9 mouse cellular contexts compared by ENCODE assay signal in the genomic region with DNA sequence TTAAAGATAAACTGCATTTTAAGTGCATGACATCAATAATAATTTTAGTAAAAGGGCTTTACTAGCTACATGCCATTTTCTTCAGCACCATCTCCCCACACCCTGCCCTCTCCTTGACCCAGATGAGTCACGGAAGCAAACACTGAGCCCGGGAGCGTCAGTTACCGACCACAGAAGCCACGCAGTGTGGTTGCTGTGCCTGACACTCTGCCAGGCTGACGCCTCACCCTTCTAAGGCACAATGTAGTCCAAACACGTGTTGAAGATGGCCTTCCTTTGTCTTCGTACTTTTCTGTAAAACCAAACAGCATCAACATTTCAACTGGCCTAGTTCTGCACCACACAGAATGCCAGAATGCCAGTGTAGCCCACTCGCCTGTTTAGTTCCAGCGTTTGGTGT. TPM values are rescaled to one million over a fixed set of nuclear protein-coding genes. Genes with fewer than 3 reads are reported as not detected.
DNase-seq lines count a peak whose midpoint lies in the region; ATAC-seq and TF ChIP-seq lines count a peak whose summit lies in the region.
"Had no signal": no experiment of that assay in that cellular context is flagged by ENCODE, and none has a peak within 500 bp of the region (broad histone marks: within the 10 kb centered on the region; RNA-seq: fewer than 3 reads in every experiment).

No protein-coding gene starts in this region.

- no peaks in the 10 kb centered on the region; the same call in none of the 2 replicates for H3K4me1 ChIP-seq in spleen, adult 2 months (ENCODE audit: control insufficient read depth, insufficient read depth, insufficient read length)
- H3K4me1 ChIP-seq: midbrain, embryonic 10.5 days had no signal

- no peak for ATAC-seq in cerebellum, adult (ENCODE audit: insufficient number of reproducible peaks, low FRiP score, low TSS enrichment)

- no peak overlapping the region for H3K4me3 ChIP-seq in spleen, adult 2 months (ENCODE audit: extremely low read depth, insufficient read depth, insufficient read length)
- H3K4me3 ChIP-seq: midbrain, embryonic 10.5 days had no signal

- TF ChIP-seq CTCF in spleen, adult 2 months (IDR thresholded peaks at IDR 0.05; ENCODE audit: extremely low read depth, insufficient read depth, insufficient read length, insufficient replicate concordance): no peak

- H3K36me3 ChIP-seq in spleen, adult 2 months (ENCODE audit: control insufficient read depth, insufficient read depth, low read length): no peaks in the 10 kb centered on the region
- H3K36me3 ChIP-seq: midbrain, embryonic 10.5 days had no signal

- peak; percentile 10 to 18 for DNase-seq in spleen, adult 2 months (ENCODE audit: low read depth in 1 of 2, low spot score in 2 of 2)
- no peak for DNase-seq in spleen, postnatal 14 days (ENCODE audit: low spot score in 2 of 2)
- peak; percentile 9 to 27 for DNase-seq in adrenal gland, postnatal 4 days (ENCODE audit: low spot score in 2 of 2)
- peak; percentile 58 to 61 for DNase-seq in lung, postnatal 4 days
- peak; percentile 65 to 71 for DNase-seq in urinary bladder, postnatal 36 days (ENCODE audit: low spot score in 2 of 2)
- DNase-seq in layer of hippocampus, adult 8-10 months (ENCODE audit: low spot score in 2 of 2): no peak
- DNase-seq in left cerebral cortex, adult 9 months (ENCODE audit: low spot score in 2 of 2): no peak

- no peak for TF ChIP-seq POLR2A in spleen, adult 2 months (IDR thresholded peaks at IDR 0.05; ENCODE audit: low read depth, low read length)

- H3K27me3 ChIP-seq in spleen, adult 2 months (ENCODE audit: control insufficient read depth, insufficient read depth, low read length): no peaks in the 10 kb centered on the region

- 23% methylated on average over 10 of the region's 10 CpGs for WGBS in spleen, adult 2 months

- no peak overlapping the region for H3K27ac ChIP-seq in spleen, adult 2 months (ENCODE audit: insufficient read depth, low read length)
- H3K27ac ChIP-seq: midbrain, embryonic 10.5 days had no signal

RNA-seq across cellular contexts. Expression of gene Rbm47, which starts 27.1 kb away (rescaled TPM):
- polyA plus RNA-seq in spleen, adult 2 months (2012; rRNA removed): 10.5 and 15.7 TPM in 2 replicates
- 10 to 100 TPM; 63.2 to 73.3 TPM for total RNA-seq in adrenal gland, postnatal 4 days (2021)
- total RNA-seq in layer of hippocampus, adult 8-10 months (2022): 1 to 10 TPM; 1.5 to 4.4 (median 2.6) TPM

RNA-seq across cellular contexts. Expression of gene Nsun7, which starts 59.7 kb away (rescaled TPM):
- polyA plus RNA-seq in spleen, adult 2 months (2012; rRNA removed): 0.02 and 0.04 TPM in 2 replicates
- 1 to 10 TPM in 1 of 2 experiments, under 1 TPM in 1; 0.99 to 1.1 TPM for total RNA-seq in adrenal gland, postnatal 4 days (2021)
- total RNA-seq in layer of hippocampus, adult 8-10 months (2022): 10 to 100 TPM in 3 of 4 experiments, 1 to 10 TPM in 1; 9.1 to 14.3 (median 11.9) TPM

Comparison
In these comparisons a context has a peak if more than half of its experiments do, and no peak if none do; other contexts are left out.
1. DNase-seq: peak in spleen, adult 2 months (2 of 2), adrenal gland, postnatal 4 days (2 of 2), lung, postnatal 4 days (2 of 2) and urinary bladder, postnatal 36 days (2 of 2); none in spleen, postnatal 14 days (0 of 2), layer of hippocampus, adult 8-10 months (0 of 2) and left cerebral cortex, adult 9 months (0 of 2).
2. RNA of gene Rbm47, which starts 27.1 kb away (total RNA-seq): 63.2 to 73.3 TPM in adrenal gland, postnatal 4 days; 1.5 to 4.4 TPM in layer of hippocampus, adult 8-10 months; every median in the first group is over 10 times any median in the second.
3. RNA of gene Nsun7, which starts 59.7 kb away (total RNA-seq): 9.1 to 14.3 TPM in layer of hippocampus, adult 8-10 months; 0.99 to 1.1 TPM in adrenal gland, postnatal 4 days; every median in the first group is over 4 times any median in the second.